Mouse (Mus musculus): ENCODE data around the gene Cxcr4. TPM values are rescaled to one million over a fixed set of nuclear protein-coding genes. Genes with fewer than 3 reads are reported as not detected.

Cxcr4 gene
- polyA plus RNA-seq, 2 experiments from 2014 or later, result 7.4 to 16.6 TPM

DNA sequence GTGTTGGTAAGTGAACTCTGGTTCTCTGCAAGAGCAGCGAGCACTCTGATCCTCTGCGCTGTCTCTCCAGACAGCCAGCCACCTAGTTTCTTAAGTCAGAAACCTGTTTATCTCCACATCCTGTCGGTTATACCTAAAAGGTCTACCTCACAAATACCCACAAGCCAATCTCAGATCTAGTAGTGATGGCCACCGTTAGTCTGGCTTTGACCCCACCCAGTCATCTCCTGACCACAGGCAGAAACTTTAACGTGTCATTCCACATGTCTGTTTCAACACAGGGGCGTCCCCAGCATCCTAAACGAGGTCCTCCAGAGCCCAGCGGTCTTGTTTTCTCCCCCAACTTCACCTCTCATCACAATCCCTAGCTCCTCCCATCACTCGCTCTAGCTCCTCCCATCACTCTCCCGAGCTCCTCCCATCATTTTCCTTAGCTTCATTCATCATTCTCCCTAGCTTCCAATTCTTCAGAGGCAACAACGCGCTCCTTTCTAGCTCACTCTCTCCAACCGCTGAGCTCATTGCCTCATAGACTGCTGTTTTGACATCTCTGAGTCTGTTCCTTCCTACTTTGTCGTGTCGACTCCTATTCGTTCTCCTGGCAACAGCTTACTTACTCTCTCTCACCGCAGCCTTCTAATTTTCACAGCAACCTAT, 22.0 kb downstream of the Cxcr4 start:
- peak; percentile 90 for ATAC-seq

DNA sequence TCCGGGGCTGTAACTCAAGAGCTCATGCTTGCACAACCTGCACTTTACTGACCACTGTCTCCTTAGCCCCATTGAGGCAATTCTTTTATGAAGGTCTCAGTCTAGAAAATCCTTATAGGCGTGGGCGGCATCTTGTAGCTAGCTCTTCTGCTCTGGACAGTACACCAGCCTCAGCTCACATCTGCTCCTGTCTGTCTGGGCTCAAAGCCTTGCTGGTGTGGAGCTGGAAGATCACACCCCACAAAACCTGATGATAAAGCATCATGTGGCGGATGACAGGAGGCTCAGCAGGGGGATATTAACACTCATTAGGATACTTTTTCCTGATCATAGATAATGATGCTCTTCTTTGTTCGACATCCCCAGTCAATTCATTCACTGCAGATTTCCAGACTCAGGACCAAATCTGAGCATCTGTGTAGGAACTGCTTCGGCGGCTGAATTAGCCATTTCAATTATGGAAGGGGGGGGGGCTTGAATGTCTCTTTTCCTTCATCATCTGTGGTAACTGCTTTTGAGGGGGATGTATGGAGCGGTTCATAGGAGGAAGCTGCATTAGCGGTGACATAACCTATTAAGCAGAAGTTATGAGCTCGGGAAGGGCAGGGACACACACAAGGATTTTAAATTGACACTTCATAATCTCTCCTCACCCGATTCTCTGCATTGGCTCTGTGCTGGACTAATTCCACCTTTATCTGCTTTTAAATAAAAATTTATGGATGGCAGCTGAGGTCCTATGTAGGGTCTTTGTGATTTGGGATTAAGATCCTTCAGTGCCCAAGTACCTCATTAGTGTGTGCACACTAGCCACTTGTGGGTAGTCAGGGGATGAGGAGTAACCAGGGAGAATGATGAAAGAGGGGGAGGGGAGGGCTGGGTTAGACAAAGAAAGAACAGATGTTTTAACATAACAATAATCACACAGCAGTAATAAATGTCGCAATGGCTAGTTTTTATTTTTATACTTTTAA, 24.6 kb downstream of the Cxcr4 start:
- ATAC-seq, result no peak

DNA sequence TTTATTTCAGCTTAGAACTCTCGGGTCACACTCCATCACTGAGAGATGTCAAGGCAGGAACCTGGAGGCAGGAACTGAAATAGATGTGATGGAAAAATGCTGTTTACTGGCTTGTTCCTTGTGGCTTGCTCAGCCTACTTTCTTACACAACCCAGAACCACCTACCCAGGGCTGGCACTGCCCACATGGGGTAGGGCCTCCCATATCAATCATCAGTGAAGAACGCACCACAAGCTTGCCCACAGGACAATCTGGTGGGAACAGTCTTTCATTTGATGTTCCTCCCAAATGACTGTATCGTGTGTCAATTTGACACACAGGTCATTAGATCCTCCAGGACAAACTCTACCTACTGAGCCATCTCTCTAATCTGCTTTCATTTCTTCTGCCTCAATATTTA, 28.2 kb downstream of the Cxcr4 start:
- ATAC-seq, result no peak

DNA sequence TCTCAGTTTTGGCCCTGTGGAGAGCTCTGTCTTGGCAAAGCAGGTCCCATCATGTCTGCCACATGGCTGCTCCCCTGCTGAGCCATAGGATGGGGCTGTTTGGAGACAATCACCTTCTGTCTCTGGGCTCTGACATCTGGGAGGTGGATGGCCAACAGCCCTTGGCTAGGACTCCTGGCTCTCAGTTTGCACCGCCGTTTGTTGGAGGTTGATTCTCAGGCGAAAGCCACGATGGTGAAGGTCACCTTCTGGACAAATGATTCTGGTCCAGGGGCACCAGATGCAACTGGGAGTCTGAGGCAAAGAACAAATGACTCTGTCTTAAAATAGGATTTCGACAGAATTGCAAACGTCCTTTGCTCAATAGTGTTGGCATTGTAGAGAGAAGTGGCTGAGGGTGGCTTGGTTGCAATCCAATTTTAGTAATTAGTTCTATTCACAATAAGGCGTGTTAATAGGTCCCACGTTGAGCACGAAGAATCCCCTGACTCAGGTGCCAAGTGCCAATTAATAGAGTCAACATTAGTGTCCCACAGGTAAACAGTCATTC, 30.7 kb downstream of the Cxcr4 start:
- ATAC-seq, result no peak

DNA sequence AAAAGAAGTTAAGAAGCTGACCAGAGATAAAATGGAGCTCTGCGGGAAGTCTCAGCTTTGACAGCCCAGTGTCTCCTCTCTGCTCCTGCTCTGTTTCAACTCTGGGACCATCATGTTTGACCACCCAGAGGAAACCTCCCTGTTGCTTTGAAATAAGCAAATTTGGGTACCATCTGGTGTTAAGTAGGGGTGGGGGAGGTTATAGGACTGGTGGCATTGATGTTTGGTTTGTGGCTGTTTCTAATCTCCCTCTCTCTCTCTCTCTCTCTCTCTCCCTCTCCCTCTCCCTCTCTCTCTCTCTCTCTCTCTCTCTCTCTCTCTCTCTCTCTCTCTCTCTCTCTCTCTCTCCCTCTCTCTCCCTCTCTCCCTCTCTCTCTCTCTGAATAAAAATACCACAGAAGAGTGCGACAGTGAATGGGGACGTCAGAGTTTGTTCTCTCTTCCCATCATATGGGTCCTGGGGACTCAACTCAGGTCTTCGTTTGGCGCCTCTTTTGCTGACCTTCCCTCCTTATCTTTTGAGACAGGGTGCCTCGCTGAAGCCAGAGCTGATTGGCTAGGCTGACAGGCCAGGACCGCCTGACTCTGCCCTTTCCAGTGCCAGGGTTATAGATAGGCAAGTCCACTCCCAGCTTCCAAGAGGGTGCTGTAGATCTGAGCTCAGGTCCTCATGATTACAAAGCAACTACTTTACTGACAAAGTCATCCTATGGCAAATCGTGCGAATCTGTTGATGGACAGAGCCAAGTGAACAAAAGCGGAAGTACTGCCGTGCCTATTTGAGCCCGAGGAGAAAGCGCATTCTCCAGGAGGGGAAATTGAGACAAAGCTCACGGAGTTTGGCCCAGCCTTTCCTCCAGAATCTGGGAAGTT, 31.4 kb downstream of the Cxcr4 start:
- no peak for ATAC-seq

DNA sequence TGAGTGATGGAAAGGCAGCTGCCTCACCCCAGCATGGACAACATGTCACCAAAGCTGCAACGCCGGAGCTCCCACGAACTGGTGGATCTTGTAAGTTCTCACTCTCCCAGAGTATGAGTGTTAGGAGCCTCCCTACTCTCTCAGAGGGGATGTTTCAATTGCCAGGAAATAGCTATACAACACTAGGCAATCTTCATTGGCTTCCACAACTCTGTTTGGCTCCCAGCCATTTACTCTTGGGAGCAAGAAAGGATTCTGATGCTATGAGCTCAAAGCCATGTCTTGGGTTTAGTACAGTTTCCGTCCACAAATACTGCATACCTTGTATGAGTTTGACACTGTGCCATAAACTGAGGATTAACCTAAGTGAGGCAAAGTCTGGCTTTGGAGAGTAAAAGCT, 34.1 kb downstream of the Cxcr4 start:
- no peak for ATAC-seq

DNA sequence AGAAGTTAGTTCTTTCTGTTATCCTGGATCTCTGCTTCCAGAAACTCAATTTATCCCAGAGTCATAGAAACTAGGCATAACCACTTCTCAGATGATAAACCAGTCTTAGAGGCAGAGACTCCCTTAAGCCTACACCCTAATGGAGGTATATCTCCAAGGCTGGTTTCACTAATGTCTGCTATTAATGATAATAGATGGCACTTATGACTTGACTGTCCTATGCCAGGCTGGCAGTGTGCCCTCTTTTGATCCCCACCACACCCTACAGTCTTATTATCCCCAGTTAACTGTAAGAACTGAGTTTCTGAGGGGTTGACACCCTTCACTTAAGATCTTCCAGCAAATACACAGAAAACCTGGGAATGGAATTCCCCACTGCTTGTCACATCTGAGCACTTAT, 39.5 kb downstream of the Cxcr4 start:
- ATAC-seq, result no peak

DNA sequence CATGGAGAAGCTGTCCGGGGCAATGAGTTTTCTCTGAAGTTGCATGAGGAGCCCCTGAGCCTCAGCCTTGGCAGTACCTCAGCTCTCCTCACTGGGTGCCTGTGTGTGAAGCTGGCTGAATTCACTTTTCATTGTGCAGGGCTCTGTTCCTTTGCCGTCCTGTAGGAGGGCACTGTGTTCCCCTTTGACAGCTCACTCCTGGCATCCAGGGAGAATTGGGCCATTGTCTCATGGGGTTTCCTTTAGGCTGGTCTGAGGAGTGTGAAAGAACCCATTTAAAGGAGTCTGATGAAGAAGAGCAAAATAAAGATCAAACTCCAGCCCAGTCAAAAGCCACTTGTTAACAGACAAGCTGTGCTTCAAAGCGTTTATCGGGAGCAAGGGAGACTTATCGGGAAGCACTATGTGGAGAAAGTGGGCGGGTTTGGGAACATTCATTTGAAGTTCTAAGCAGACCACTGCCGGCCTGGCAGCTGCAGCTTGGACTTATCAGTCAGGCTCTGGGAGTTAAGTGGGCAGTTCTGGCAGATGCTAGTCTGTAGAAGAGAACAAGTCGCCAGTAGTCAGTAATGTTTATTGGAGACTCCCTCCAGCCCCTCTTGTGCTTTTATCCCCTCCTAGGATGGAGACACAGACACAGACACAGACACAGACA, 40.2 kb downstream of the Cxcr4 start:
- no peak for ATAC-seq

DNA sequence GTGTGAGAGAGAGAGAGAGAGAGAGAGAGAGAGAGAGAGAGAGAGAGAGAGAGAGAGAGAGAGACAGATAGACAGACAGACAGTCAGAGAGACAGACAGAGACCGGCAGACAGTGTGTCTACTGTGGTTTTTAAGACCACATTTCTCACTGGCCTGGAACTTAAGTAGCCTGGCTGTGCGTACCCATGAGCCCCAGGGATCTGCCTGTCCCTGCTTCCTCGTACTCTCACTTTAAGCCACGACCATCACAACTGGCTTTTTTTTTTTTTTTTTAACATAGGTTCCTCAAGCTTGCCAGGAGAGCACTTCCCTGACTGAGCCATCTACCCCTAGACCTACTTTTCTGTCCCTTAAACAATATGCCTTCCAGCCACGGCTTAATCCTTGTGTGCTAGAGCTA, 42.7 kb downstream of the Cxcr4 start:
- ATAC-seq, result no peak

DNA sequence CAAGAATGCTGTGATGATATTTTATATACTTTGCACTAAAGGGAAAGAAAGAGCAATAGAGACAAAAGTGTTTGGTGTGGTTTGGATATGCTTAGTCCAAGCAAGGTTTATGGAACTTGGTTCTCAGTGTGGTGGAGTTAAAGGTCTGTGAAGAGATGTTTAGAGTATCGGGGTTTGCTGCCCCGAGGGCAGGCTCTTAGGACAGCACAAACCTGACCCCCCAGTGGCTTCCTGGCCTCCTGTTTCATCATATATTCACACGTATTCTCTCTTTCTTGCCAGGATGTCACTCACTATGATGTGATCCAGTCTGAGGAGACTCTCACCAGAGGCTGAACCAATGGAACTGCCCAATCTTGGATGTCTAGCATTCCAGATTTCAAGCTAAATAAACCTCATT, 43.1 kb downstream of the Cxcr4 start:
- peak; percentile 41 for ATAC-seq

DNA sequence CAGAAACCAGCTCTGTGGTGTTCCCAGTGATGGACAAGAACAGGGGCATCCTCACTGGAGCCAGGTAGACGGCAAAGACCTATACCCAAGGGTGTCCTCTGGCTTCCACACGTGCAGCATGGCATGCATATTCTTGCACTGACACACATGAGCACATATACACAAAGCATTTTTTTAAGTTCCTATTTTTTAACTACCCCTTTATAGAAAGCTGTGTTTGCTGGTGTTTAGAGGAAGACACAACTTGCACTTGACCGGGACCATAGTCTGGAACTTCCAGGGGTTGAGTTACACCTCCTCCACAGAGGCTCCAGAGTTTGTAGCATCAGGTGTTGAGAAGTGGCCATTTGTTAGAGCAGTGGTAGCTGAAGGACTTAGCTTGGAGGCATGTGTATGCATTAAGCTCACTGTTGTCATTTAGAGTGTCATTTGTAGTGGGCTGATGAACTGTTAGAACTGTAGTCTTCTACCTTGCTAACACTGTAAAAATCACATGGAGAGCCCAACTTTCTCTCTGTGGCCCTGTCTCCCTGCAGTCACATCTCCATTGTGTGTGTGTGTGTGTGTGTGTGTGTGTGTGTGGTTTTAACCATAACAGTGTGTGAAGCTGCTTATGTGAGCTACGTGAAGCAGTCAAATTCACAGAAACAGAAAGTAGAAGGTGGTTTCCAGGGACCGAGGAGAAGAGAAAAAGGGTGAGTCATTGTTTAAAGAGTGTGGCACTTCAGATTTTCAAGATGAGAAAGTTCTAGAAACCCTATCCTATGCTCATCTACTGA, 43.7 kb downstream of the Cxcr4 start:
- peak; percentile 95 for ATAC-seq

DNA sequence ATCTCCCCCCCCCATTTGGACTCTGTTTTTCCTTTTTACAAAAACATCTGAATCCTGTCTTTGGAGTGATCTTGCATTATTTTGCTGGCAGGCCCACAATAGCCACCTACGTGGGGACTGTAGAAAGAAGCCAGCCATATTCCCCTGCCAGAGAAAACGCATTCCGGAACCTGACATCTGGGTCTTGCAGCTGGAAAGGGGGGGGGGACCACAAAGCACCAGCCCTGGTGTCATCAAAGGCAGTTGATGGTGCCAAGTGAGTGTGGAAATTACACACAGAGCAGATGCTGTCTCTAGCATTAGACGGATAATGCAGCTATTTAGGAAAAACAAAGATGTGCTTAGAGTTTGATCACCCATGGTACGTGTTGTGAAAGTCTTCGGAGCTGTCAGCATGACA, 46.4 kb downstream of the Cxcr4 start:
- ATAC-seq, result no peak

DNA sequence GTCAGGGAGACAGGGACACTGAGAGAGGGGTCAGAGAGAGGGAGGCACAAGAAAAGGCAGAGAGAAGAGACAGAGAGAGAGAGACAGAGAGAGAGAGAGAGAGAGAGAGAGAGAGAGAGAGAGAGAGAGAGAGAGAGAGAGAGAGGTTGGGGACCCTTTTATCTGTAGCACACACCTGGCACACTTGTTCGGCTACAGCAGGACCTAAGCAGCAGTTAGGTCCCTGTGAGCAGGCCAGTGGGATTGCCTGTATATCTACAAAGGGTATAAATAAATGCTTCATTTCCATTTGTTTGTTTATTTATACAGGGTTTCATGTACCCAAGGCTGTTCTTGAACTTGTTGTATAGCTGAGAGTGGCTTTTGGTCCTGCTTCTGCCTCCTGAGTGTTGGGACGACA, 49.0 kb downstream of the Cxcr4 start:
- ATAC-seq, result no peak

DNA sequence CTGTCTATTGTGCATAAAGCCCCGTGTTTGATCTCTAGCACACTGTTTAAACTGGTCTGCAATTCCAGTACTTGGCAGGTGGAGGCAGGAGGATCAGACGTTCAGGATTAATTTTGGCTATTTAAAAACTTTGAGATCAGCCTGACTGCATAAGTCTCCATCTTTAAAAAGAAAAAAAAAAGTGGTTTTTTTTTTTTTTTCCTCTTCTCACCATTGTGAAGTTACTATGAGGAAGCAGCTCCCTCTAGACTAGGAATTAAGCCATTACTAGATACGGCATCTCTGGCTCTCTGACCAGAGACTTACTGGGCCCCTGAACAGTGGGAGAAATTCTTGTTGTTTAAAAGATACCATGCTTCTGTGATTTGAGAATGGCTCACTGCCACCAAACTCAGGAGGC, 49.5 kb downstream of the Cxcr4 start:
- ATAC-seq, result no peak

DNA sequence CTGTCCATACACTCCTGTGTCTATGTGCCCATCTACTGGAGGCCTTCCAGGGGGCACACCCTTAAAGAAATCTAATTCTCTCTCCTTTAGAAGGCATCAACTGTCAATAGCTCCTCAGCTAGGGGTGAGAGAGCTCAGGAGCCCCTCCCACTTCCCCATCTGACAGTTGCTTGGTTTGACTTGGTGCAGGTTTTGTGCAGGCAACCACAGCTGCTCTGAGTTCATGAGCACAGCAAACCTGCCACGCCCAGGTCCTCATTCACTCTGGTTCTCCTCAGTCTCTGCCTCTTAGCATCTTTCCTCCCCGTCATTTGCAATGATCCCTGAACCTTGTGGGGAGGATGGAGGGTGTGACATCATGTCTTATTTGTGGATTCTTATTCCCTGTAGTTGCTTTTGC, 51.9 kb downstream of the Cxcr4 start:
- no peak for ATAC-seq

DNA sequence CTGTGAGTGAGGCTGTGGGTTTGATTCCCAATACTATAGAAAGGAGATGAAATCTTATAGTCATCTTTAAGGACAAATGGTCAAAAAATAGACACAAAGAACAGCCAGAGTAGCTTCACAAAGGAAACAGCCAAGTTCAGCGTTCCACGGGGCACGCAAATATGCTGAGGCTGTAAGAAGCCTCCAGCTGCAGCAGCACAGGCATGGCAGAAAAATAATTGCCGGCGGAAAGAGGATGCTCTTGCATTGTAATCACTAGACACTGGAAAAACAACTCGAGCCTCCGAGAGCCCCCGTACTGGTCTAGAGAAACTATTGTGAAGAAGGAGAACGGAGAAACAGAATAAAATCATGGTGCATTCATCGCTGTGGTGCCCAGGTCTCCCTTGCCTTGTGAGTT, 52.5 kb downstream of the Cxcr4 start:
- ATAC-seq, result no peak

Other genes starting within 250 kb of the Cxcr4 start
- gene Mcm6, start 232.6 kb downstream of the Cxcr4 start, polyA plus RNA-seq (2017; shearing (Covaris generic)), result 100 to 1,000 TPM; 124 to 149 TPM
- 100 to 1,000 TPM; 113 to 153 TPM for gene Dars, start 174.9 kb downstream of the Cxcr4 start, polyA plus RNA-seq (2017; shearing (Covaris generic))

Measured in activated CD4-positive, CD25-positive, alpha-beta regulatory T cell, adult 4 months (primary cell).